Mouse (Mus musculus) left cerebral cortex, adult 9 months (tissue): ENCODE measurements around the gene Sobp.

Source experiments
- DNase-seq, 2 experiments: peaks; one replicate each; pipeline ENCODE4 v3.0.0; 2022; ENCODE audit warnings: low spot score in 2 of 2

The Sobp gene

GRCm38 (mm10) chr10:43035579-43035978 lies 138.8 kb downstream of the Sobp start:
- no peak for DNase-seq

DNA sequence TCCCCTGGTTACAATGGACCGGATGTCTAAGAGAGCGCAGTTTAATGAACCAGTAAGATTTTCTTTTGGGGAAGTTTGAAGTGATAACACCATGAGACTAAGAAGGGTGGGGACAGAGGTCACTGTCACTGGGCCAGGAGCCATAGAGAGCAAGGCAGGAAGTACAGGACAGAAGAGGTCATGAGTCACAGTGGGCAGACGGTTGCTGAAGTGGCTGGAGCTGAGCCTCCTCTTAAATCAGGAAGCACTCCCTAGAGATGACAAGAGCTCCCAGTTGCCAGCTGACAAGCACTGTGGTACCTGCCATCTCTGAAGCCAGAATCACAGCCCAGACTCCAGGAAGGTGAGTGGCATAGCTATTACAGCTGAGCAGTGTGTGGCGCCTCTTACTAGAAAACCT lies 139.5 kb downstream of the Sobp start:
- DNase-seq: no peak

GRCm38 (mm10) chr10:43033481-43034248 lies 140.7 kb downstream of the Sobp start:
- no peak for DNase-seq

DNA sequence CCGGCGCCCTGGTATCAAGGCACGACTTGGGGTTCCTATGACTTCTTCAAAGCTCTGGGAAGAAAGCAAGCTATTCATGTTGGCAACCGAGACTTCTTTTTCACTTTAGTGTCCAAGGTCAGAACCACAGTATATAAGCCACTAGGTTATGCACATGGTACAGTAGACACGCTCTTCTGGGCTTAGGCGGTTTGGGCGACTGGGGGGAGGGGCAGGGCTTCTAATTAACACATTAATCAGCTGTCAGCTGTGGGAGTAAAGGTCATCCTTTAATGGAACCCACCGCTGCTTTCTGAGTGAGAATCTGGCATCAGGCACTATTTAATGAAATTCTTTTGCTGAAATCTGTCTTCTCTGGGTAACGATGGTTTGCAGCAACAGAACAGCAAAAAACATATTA lies 147.3 kb downstream of the Sobp start:
- no peak for DNase-seq

DNA sequence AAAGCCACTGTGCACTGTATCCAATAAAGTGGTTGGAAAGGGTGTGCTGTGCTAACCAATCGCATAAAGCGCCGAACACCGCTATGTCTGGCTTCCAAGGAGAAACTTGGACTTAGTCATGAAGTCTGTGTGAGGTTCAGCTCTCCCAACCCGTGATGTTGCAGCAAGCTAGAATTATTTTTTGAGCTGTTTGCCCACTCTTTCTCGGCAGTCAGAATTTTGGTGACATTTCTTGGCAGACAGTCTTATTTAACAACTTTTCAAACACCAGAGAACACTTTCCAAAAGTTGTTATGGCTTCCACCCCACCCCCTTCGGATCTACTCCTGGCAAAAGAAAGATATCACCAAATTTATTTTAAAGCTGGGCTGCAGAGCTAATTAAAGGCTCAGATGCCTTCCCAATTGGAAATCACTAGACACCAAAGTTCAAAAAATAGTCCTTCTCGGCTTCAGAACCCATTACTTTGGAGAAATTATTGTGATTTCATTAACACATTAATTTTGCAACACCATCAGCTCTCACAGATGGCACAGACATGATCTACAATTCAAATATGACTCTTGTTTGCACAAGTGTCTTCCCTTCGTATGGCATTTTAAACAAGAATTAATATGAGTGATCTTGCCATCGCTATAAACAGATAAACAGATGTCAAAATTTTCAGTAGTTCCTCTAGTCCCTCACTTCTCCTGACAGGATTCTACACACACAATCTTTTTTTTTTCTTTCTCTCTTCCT lies 150.7 kb downstream of the Sobp start:
- peak; percentile 62 to 65 for DNase-seq

GRCm38 (mm10) chr10:43022190-43022761 lies 152.1 kb downstream of the Sobp start:
- DNase-seq: no peak

- DNase-seq: no peak
These were observed 152.7 kb downstream of the Sobp start for GRCm38 (mm10) chr10:43021512-43022116.

- DNase-seq: peak in 1 of 2 experiments; percentile 38
These were observed 153.3 kb downstream of the Sobp start for GRCm38 (mm10) chr10:43021017-43021416.

DNA sequence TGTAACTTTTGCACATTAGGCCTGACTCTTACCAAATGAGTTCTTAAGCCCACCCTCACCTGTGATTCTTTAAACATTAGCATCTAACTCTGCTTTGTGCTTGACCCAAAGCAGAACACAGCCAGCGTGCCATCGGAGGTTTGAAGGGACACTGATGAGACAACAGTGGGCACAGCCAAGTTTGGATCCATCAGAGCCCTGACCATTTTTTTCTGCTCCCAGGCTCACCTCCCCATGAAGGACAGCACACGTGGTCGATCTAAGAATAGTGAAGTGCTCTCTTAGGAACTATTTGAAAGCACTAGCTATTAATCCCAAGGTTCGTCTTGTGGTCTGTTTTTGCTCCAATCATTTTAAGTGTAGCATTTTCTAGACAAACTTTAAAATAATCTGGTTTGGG lies 159.5 kb downstream of the Sobp start:
- DNase-seq: no peak

- no peak for DNase-seq
These were observed 160.0 kb downstream of the Sobp start for GRCm38 (mm10) chr10:43014358-43014757.

- DNase-seq: no peak
These were observed 166.2 kb downstream of the Sobp start for GRCm38 (mm10) chr10:43008116-43008515.

GRCm38 (mm10) chr10:43006534-43006933 lies 167.8 kb downstream of the Sobp start:
- DNase-seq: no peak

- DNase-seq: no peak
These were observed 168.7 kb downstream of the Sobp start for GRCm38 (mm10) chr10:43005677-43006076.

DNA sequence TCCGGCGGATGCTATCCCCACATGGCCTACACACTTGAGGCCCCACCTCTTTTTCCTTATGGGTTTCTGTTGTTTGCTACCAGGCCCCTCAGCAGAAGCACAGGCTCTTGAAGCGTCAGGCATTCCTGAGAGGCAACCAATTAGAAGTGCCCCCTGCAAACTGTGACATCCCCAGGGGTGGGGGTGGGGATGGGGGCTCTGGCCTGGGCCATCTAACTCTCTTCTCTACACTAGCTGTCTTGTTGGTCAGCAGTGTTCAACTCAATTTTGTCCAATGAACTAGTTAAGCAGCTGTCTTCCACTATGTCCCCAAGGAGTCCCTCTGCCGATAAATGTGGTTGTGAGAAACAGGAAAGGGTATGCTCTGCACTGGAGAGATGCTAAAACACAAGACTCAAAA lies 169.3 kb downstream of the Sobp start:
- DNase-seq: no peak

DNA sequence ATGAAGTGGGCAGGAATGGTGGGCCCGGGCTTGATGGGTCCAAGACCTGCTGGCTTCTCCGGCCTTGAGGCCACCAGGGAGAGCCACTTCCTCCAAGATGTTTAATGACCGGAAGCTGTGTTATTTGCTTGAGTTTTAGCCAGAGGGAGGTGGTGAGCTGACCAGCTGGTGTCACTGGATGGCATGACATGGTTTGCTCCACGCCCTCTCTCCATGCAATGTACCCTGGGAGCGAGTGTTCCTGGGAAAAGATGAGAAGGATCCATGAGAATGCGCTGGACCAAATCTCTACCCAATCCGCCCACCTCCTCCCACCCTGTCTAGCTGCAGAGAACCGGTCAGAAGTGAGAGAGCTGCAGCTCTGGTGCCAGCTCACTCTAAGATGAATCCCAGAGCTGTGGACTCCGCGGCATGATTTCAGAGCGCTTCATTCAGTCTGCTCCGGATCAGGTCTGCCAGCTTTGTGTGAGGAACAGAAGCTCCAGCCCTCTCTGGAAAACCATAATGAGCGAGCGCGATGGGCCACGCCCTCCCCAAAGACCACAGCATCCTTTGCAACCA lies 170.1 kb downstream of the Sobp start:
- DNase-seq: no peak

GRCm38 (mm10) chr10:43003466-43003757 lies 170.9 kb downstream of the Sobp start:
- DNase-seq: no peak

- DNase-seq: no peak
These were observed 171.4 kb downstream of the Sobp start for GRCm38 (mm10) chr10:43002721-43003465.

GRCm38 (mm10) chr10:43002066-43002678 lies 172.2 kb downstream of the Sobp start:
- no peak for DNase-seq

GRCm38 (mm10) chr10:43001433-43001832 lies 172.9 kb downstream of the Sobp start:
- no peak for DNase-seq

DNA sequence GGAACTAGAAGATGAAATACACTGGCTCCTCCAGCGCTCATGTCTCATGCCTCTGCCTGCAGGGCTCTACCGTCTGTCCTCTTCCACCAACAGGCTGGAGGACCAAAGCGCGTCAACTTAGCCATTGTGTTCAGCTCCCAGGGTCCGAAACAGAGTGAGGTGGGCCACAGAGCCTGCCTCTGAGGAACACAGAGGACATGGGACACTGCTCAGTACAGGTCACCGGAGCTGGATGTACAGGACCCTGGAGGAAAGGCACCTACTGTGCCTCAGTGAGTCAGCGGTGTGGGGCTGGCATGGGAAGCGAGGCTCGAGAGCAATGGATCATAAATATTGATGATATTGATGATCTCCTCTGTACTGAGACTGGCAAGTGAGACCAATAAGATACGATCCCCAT lies 175.0 kb downstream of the Sobp start:
- no peak for DNase-seq

DNA sequence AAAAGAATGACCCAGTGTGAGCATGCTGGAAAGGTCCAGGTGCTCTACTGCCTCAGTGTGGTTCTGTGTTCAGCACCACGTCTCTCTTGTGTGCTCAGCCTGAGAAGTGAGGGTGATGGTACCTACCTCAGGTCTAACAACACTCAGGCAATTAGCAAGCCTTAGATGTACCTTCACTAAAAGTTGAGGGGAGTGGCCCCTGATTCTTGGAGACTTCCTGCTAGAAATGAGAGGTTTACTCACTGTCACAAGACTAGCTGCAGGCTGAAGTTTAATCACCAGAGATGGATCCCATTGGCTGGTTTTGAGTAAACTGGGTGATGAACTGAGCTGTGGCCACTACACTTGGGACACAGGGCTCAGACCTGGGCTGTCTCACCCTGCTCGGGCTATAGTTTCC lies 177.1 kb downstream of the Sobp start:
- no peak for DNase-seq
